Mouse (Mus musculus) cerebellum, adult 2 months (tissue): ENCODE data around the gene Klhl21. TPM values are rescaled to one million over a fixed set of nuclear protein-coding genes. Genes with fewer than 3 reads are reported as not detected.

Experiments
- DNase-seq, 2 experiments: peaks; one replicate each; pipeline ENCODE4 v3.0.0; 2021
- H3K27ac ChIP-seq: fragments of 200-500 bp; 2 replicates; pipeline ENCODE4 v1.5.1; 2012; ENCODE audit warnings: low read length, control low read depth, inconsistent platforms; ENCODE audit not compliant: insufficient read depth
- H3K27me3 ChIP-seq: fragments of 200-500 bp; 2 replicates; pipeline ENCODE4 v1.6.1; 2012; ENCODE audit warnings: inconsistent platforms, mild to moderate bottlenecking, low read length, moderate library complexity; ENCODE audit not compliant: control insufficient read depth, insufficient read depth
- H3K4me1 ChIP-seq: fragments of 200-500 bp; 2 replicates; pipeline ENCODE4 v1.6.1; 2011; ENCODE audit warnings: low read length; ENCODE audit not compliant: control insufficient read depth, insufficient read depth
- H3K4me3 ChIP-seq: fragments of 200-500 bp; replicated peaks from 2 replicates; pipeline ENCODE3; 2011; ENCODE audit warnings: mild to moderate bottlenecking, low read depth, low read length, control low read depth; ENCODE audit not compliant: insufficient read depth
- CTCF ChIP-seq: fragments of 200-500 bp; IDR thresholded peaks from 2 replicates; pipeline ENCODE4 v1.5.1; 2011; ENCODE audit warnings: low read depth, mild to moderate bottlenecking, control low read depth, low read length, moderate library complexity, borderline replicate concordance; ENCODE audit not compliant: insufficient read depth
- POLR2A ChIP-seq: fragments of 200-500 bp; IDR thresholded peaks from 2 replicates; pipeline ENCODE4 v1.6.1; 2011; ENCODE audit warnings: low read length, control low read depth, borderline replicate concordance; ENCODE audit not compliant: insufficient read depth
- WGBS: fragments of 180-500 bp; shearing (Covaris S2); methylation state at CpG from one replicate; pipeline ENCODE4 v1.1.7; 2018; 5-methylcytosine and 5-hydroxymethylcytosine counted together
- polyA plus RNA-seq: library from polyadenylated mRNA; depleted of rRNA; stranded (reverse); fragments of >200 nt; gene quantifications from 2 replicates; pipeline ENCODE4 v1.2.3, GENCODE M21; 2012

The Klhl21 gene
- polyA plus RNA-seq, 1 experiment, result 14.5 TPM

- WGBS, result 25% methylated on average over 10 of the region's 10 CpGs
- Histone ChIP-seq H3K4me3 (no peak overlapping the region), H3K27me3 (no peaks in the 10 kb centered on the region), H3K4me1 (peaks cover 8% of the 10 kb centered on the region; the same call in 1 of the 2 replicates), H3K27ac (no peak overlapping the region)
- DNase-seq, result peak; percentile 77 to 89
- TF ChIP-seq POLR2A, result no peak
- TF ChIP-seq CTCF, result peak; percentile 90
These were observed 30.9 kb upstream of the Klhl21 start for GRCm38 (mm10) chr4:151977748-151978147.

DNA sequence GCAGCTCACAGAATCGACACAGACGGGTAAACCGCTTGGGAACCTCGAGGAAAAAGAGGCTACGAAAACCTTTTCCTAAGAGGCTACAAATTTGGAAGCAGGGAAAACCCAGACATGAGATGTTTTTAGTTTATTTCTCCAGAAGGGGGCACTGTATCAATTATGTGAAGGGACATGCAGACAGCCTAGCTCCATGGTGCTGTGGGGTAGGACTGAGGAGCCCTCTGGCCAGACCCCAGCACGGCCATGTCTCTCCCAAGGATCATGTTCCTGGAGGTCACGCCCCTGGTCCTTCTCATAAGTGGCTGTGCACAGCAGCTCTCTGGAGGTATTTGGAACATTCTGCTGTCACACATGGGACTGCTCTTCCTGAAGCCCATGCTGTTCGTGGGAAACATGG lies 27.9 kb upstream of the Klhl21 start:
- DNase-seq, result no peak
- Histone ChIP-seq H3K27ac (no peak overlapping the region), H3K4me1 (peaks cover 12% of the 10 kb centered on the region), H3K27me3 (no peaks in the 10 kb centered on the region), H3K4me3 (no peak overlapping the region)
- peak; percentile 16; the same call in 1 of the 2 replicates for TF ChIP-seq CTCF
- TF ChIP-seq POLR2A, result no peak
- WGBS, result 68% methylated on average over 8 of the region's 8 CpGs

DNA sequence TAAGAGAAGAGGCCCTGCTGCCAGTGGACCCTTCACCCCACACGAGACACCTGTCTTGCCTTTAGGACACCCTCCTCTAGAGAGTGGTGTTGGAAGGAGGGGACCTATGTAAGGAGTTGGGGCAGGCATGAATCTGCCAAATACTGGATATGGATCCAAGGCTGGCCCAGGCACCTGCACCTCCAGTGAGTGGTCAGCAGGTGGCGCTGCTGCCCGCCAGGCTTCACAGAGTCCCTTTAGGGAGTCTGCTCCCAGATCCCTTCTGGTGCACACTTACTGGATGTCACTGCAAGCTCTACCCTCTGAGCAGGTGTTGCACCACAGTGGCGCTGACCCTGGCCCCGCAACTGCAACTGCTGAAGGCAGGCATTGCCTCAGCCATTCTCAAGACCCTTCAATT lies 27.2 kb upstream of the Klhl21 start:
- 3% methylated on average over 5 of the region's 5 CpGs for WGBS
- no peaks in the 10 kb centered on the region for H3K27me3 ChIP-seq
- no peak overlapping the region for H3K4me3 ChIP-seq
- no peak overlapping the region for H3K27ac ChIP-seq
- peak; percentile 99 for TF ChIP-seq CTCF
- TF ChIP-seq POLR2A, result no peak
- DNase-seq, result peak; percentile 80 to 89
- H3K4me1 ChIP-seq, result peaks cover 18% of the 10 kb centered on the region

DNA sequence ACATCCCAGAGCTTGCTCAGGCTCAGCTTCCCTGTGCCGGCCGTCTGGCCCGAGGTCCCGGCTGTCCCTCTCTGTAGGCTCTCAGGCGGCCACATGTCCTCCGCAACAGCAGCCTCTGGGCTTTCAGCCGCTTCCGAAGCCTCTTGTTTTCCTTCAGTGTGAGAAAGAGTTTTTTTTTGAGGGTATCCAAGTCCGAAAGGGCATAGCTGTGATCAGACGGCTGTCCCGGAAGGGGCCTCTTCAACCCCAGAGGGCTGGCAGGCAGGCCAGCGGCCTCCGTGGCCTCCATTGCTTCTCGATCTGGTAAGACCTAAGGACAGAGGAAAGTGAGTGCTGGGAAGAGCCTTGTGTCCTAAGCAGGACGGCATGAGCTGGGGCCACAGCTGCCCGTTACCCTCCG lies 25.6 kb upstream of the Klhl21 start:
- 61% methylated on average over 17 of the region's 17 CpGs for WGBS
- H3K4me1 ChIP-seq, result peaks cover 23% of the 10 kb centered on the region
- no peaks in the 10 kb centered on the region for H3K27me3 ChIP-seq
- H3K27ac ChIP-seq, result no peak overlapping the region
- TF ChIP-seq POLR2A (no peak), CTCF (no peak)
- H3K4me3 ChIP-seq, result no peak overlapping the region
- DNase-seq, result no peak

GRCm38 (mm10) chr4:151983560-151983959 lies 25.0 kb upstream of the Klhl21 start:
- Histone ChIP-seq H3K4me3 (no peak overlapping the region), H3K27ac (no peak overlapping the region), H3K4me1 (peaks cover 23% of the 10 kb centered on the region), H3K27me3 (no peaks in the 10 kb centered on the region)
- WGBS, result 23% methylated on average over 8 of the region's 9 CpGs
- TF ChIP-seq POLR2A (no peak), CTCF (no peak)
- no peak for DNase-seq

DNA sequence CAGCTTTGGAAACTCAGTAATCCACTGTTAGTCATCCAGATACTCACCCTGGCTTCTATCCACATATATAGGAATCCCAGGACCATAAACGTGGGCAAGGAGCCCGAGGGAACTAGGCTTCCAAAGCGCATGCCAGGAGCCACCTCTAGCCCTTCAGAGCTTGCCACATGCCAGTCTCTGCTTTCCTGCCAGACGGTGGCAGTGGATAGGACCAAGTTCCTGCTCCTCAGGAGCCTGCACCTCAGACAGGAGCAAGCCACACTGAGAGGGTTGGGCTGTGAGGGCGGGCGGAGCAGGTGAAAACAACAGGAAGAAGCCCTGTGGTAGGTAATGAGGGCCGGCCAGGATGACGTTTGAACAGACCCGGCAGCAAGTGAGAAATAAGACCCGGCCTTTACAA lies 22.7 kb upstream of the Klhl21 start:
- TF ChIP-seq CTCF (peak; percentile 16; the same call in 1 of the 2 replicates), POLR2A (0 out of 2 replicates have a peak, but pooled peaks have one; percentile 21)
- Histone ChIP-seq H3K4me3 (peak overlapping the region; percentile 24), H3K27ac (peak overlapping the region; percentile 29), H3K4me1 (peaks cover 23% of the 10 kb centered on the region), H3K27me3 (no peaks in the 10 kb centered on the region)
- WGBS, result 6% methylated on average over 10 of the region's 10 CpGs
- DNase-seq, result peak; percentile 72 to 83

GRCm38 (mm10) chr4:151986650-151987049 lies 22.0 kb upstream of the Klhl21 start:
- no peaks in the 10 kb centered on the region for H3K27me3 ChIP-seq
- peaks cover 21% of the 10 kb centered on the region for H3K4me1 ChIP-seq
- H3K4me3 ChIP-seq, result peak overlapping the region; percentile 32
- peak overlapping the region; percentile 29 for H3K27ac ChIP-seq
- WGBS, result 18% methylated on average over 8 of the region's 8 CpGs
- no peak for TF ChIP-seq POLR2A
- TF ChIP-seq CTCF, result no peak
- peak in 1 of 2 experiments; percentile 54 for DNase-seq

- WGBS, result 10% methylated on average over 10 of the region's 10 CpGs
- Histone ChIP-seq H3K27me3 (no peaks in the 10 kb centered on the region), H3K4me3 (peak overlapping the region; percentile 77), H3K4me1 (peaks cover 18% of the 10 kb centered on the region), H3K27ac (no peak overlapping the region)
- no peak for DNase-seq
- TF ChIP-seq POLR2A (no peak), CTCF (no peak)
These were observed 20.6 kb upstream of the Klhl21 start for GRCm38 (mm10) chr4:151988014-151988341.
